Mouse (Mus musculus) myocyte (in vitro differentiated cells): ENCODE data around the gene Gm9936.

Source experiments
- CEBPB ChIP-seq: IDR thresholded peaks from 2 replicates; pipeline ENCODE4 v1.6.1; 2011; ENCODE audit warnings: mild to moderate bottlenecking, moderate library complexity; ENCODE audit not compliant: poor library complexity, insufficient read depth, severe bottlenecking
- E2F4 ChIP-seq: IDR thresholded peaks from one replicate; pipeline ENCODE4 v1.6.1; 2011; ENCODE audit warnings: mild to moderate bottlenecking, control low read depth, moderate library complexity; ENCODE audit not compliant: insufficient read depth
- MYOD1 ChIP-seq, 3 experiments: IDR thresholded peaks; one replicate each; pipeline ENCODE4 v1.6.1; 2011; ENCODE audit warnings: control low read depth in 2 of 3, low read depth in 2 of 3, mild to moderate bottlenecking in 2 of 3, moderate library complexity in 1 of 3; ENCODE audit not compliant: insufficient read length in 2 of 3, control insufficient read depth in 1 of 3
- POLR2A ChIP-seq: IDR thresholded peaks from one replicate; pipeline ENCODE4 v1.6.1; 2011; ENCODE audit warnings: low read depth, mild to moderate bottlenecking, control low read depth, moderate library complexity; ENCODE audit not compliant: insufficient read length
- POLR2AphosphoS2 ChIP-seq: IDR thresholded peaks from one replicate; pipeline ENCODE4 v1.6.1; 2011; ENCODE audit warnings: low read depth, control low read depth; ENCODE audit not compliant: insufficient read length
- USF1 ChIP-seq: IDR thresholded peaks from one replicate; pipeline ENCODE4 v1.6.1; 2011; ENCODE audit warnings: low read depth, mild to moderate bottlenecking, control low read depth, moderate library complexity

DNA sequence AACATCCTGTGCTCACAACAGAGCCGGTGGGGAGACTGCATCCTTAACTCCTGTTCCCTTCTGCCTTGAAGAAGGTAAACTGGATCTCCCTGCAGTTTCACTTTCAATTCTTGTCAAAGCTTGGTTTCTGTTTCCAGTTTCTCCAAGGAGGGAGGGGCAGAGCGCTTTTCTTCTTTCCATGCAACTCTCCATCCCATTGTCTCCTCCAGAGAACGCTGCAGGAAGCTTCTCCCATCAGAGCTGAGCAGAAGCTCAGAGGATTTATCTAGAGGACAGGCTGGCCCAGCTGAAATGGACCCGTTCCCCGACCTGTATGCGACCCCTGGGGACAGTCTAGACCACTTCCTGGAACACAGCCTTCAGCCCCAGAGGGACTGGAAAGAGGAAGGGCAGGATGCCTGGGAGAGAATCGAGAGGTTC lies 38.9 kb upstream of the Gm9936 start:
- TF ChIP-seq POLR2A (no peak), E2F4 (no peak), POLR2AphosphoS2 (no peak), MYOD1 (IDR thresholded peaks at IDR 0.05; ENCODE audit: control insufficient read depth in 1 of 3, insufficient read length in 2 of 3, low read depth in 2 of 3) (no peak), CEBPB (no peak), USF1 (no peak)
